Comparison of ENCODE assay signal across 22 mouse cellular contexts in the genomic region with DNA sequence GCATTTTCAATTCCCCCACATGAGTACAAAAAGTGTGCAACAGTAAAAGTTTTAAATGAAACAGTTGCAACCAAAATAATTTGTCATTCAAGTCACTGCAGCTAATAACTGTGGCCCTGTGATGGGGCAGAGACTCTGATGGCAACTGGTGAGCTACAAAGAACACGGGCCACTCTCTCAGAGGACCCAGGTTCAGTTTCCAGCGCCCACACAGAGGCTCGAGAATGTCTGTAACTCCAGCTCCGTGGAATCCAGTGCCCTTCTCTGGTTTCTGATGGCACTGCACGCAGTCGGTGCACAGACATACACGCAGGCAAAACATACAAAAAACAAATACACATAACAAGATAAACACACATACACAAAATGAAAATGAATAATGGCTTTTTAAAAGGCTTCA.
"Had no signal": no experiment of that assay in that cellular context is flagged by ENCODE, and none has a peak within 500 bp of the region (broad histone marks: within the 10 kb centered on the region; RNA-seq: fewer than 3 reads in every experiment).

No protein-coding gene starts in this region.

- DNase-seq: gastrocnemius, postnatal 14 days; gastrocnemius, postnatal 36 days; heart, adult 18-20 months; heart, postnatal 10 days; heart, postnatal 36 days; kidney, adult 11 months; kidney, adult 2 months; kidney, adult 9 months; kidney, postnatal 14 days; kidney, postnatal 36 days; layer of hippocampus, adult 9-11 months; layer of hippocampus, postnatal 36 days; liver; liver, embryonic 13.5 days; liver, postnatal 0 days had no signal

- H3K4me3 ChIP-seq: hindbrain, embryonic 12.5 days; hindbrain, embryonic 15.5 days; kidney, embryonic 15.5 days; limb, embryonic 12.5 days; liver, embryonic 13.5 days; liver, embryonic 15.5 days had no signal

- H3K27ac ChIP-seq: hindbrain, embryonic 12.5 days; hindbrain, postnatal 0 days; kidney, embryonic 15.5 days; kidney, postnatal 0 days; limb, embryonic 12.5 days; liver, embryonic 13.5 days; liver, embryonic 15.5 days had no signal

- H3K9me3 ChIP-seq: hindbrain, embryonic 12.5 days; hindbrain, embryonic 15.5 days; kidney, embryonic 15.5 days; limb, embryonic 12.5 days; liver, embryonic 13.5 days; liver, embryonic 15.5 days had no signal

- H3K27me3 ChIP-seq: hindbrain, embryonic 12.5 days; hindbrain, embryonic 15.5 days; kidney, embryonic 15.5 days; limb, embryonic 12.5 days; liver, embryonic 13.5 days; liver, embryonic 15.5 days had no signal

- H3K36me3 ChIP-seq: hindbrain, embryonic 12.5 days; hindbrain, embryonic 15.5 days; kidney, embryonic 15.5 days; limb, embryonic 12.5 days; liver, embryonic 13.5 days; liver, embryonic 15.5 days had no signal

- H3K4me1 ChIP-seq: liver, embryonic 13.5 days; liver, embryonic 15.5 days had no signal
